Mouse (Mus musculus): ENCODE data around the gene Ccdc136.
"Not testable (repeated sequence)": the region's sequence is repeated elsewhere in the genome, so short reads cannot be mapped to it uniquely, and the experiment has no call there.

Gene Ccdc136

GRCm38 (mm10) chr6:29395910-29396713 is at the start of gene Ccdc136:
Ccdc136 (plus strand) TSS chr6:29396309.
- no peak for DNase-seq (ENCODE audit: low spot score)

- DNase-seq (ENCODE audit: low spot score), result not testable (repeated sequence)
These were observed 49.6 kb upstream of the Ccdc136 start for GRCm38 (mm10) chr6:29346512-29346911.

GRCm38 (mm10) chr6:29347189-29347588 is 48.9 kb upstream of the Ccdc136 start:
- no peak for DNase-seq (ENCODE audit: low spot score)

GRCm38 (mm10) chr6:29347665-29348370 is 48.3 kb upstream of the Ccdc136 start, which contains the start of gene Calu:
Calu (plus strand) TSS chr6:29348069.
- DNase-seq (ENCODE audit: low spot score), result peak; percentile 96

GRCm38 (mm10) chr6:29348371-29348724 is 47.8 kb upstream of the Ccdc136 start:
- DNase-seq (ENCODE audit: low spot score), result no peak

GRCm38 (mm10) chr6:29351613-29352012 is 44.5 kb upstream of the Ccdc136 start:
- no peak for DNase-seq (ENCODE audit: low spot score)

GRCm38 (mm10) chr6:29352816-29353215 is 43.3 kb upstream of the Ccdc136 start:
- DNase-seq (ENCODE audit: low spot score), result no peak

GRCm38 (mm10) chr6:29359386-29359785 is 36.7 kb upstream of the Ccdc136 start:
- DNase-seq (ENCODE audit: low spot score), result no peak

- no peak for DNase-seq (ENCODE audit: low spot score)
These were observed 35.9 kb upstream of the Ccdc136 start for GRCm38 (mm10) chr6:29360211-29360610.

- DNase-seq (ENCODE audit: low spot score), result peak; percentile 9
These were observed 33.6 kb upstream of the Ccdc136 start for GRCm38 (mm10) chr6:29362246-29363128.

- no peak for DNase-seq (ENCODE audit: low spot score)
These were observed 33.0 kb upstream of the Ccdc136 start for GRCm38 (mm10) chr6:29363129-29363515.

GRCm38 (mm10) chr6:29365277-29365676 is 30.8 kb upstream of the Ccdc136 start:
- no peak for DNase-seq (ENCODE audit: low spot score)

GRCm38 (mm10) chr6:29377386-29377785 is 18.7 kb upstream of the Ccdc136 start:
- no peak for DNase-seq (ENCODE audit: low spot score)

GRCm38 (mm10) chr6:29378678-29379077 is 17.4 kb upstream of the Ccdc136 start:
- no peak for DNase-seq (ENCODE audit: low spot score)

- DNase-seq (ENCODE audit: low spot score), result no peak
These were observed 16.2 kb upstream of the Ccdc136 start for GRCm38 (mm10) chr6:29379954-29380353.

- no peak for DNase-seq (ENCODE audit: low spot score)
These were observed 13.7 kb upstream of the Ccdc136 start for GRCm38 (mm10) chr6:29382442-29382841.

- no peak for DNase-seq (ENCODE audit: low spot score)
These were observed 8.0 kb upstream of the Ccdc136 start, which contains the start of gene Opn1sw for GRCm38 (mm10) chr6:29388052-29388518. Opn1sw (minus strand) TSS chr6:29388468.

GRCm38 (mm10) chr6:29388606-29389080 is 7.5 kb upstream of the Ccdc136 start:
- no peak for DNase-seq (ENCODE audit: low spot score)

GRCm38 (mm10) chr6:29389425-29389824 is 6.7 kb upstream of the Ccdc136 start:
- no peak for DNase-seq (ENCODE audit: low spot score)

GRCm38 (mm10) chr6:29390500-29390899 is 5.6 kb upstream of the Ccdc136 start:
- not testable (repeated sequence) for DNase-seq (ENCODE audit: low spot score)

GRCm38 (mm10) chr6:29391241-29391640 is 4.9 kb upstream of the Ccdc136 start:
- not testable (repeated sequence) for DNase-seq (ENCODE audit: low spot score)

- no peak for DNase-seq (ENCODE audit: low spot score)
These were observed 4.3 kb upstream of the Ccdc136 start for GRCm38 (mm10) chr6:29391802-29392201.
